Mouse (Mus musculus): Measurements from ENCODE around the gene Cyp1a1. TPM values are rescaled to one million over a fixed set of nuclear protein-coding genes. Genes with fewer than 3 reads are reported as not detected.

The Cyp1a1 gene
- polyA plus RNA-seq, 1 experiment from 2014 or later: 0.11 TPM

- WGBS: 89% methylated on average over 6 of the region's 6 CpGs
- H3K36me3 ChIP-seq: peaks cover 82% of the 10 kb centered on the region
- no peaks in the 10 kb centered on the region for H3K4me1 ChIP-seq
Measured at GRCm38 (mm10) chr9:57748137-57748536, 60.4 kb downstream of the Cyp1a1 start.

DNA sequence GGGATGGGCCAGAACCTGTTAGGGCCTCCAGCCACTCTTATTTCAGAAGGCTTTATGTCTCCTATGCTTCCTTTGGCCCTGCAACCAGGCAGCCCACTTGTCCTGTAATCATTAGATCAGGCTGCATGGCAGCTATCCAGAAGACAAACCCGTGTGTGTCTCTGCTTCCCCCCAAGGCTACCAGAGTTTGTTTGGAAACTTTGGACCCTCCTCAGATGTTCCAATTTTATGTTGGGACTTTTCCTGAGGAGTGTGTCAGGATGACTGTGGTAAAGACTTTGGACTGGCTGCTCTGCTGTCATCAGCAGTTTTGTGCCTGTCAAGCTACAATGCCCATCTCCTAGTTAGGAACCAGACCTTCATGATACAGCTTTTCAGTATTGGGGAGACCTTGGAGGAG lies 61.1 kb downstream of the Cyp1a1 start:
- peaks cover 87% of the 10 kb centered on the region for H3K36me3 ChIP-seq
- H3K4me3 ChIP-seq: no peak overlapping the region
- H3K9me3 ChIP-seq: no peaks in the 10 kb centered on the region
- H3K27me3 ChIP-seq: no peaks in the 10 kb centered on the region
- no peak overlapping the region for H3K4me2 ChIP-seq
- no peak overlapping the region for H3K9ac ChIP-seq
- ATAC-seq (ENCODE audit: borderline replicate concordance, extremely low read depth, low FRiP score, low TSS enrichment): no peak
- no peak overlapping the region for H3K27ac ChIP-seq
- WGBS: 36% methylated on average over 1 of the region's 1 CpGs
- H3K4me1 ChIP-seq: no peaks in the 10 kb centered on the region

More at GRCm38 (mm10) chr9:57748137-57748536, 60.4 kb downstream of the Cyp1a1 start:
- ATAC-seq (ENCODE audit: borderline replicate concordance, extremely low read depth, low FRiP score, low TSS enrichment): no peak
- no peak overlapping the region for H3K9ac ChIP-seq
- no peaks in the 10 kb centered on the region for H3K27me3 ChIP-seq
- H3K4me3 ChIP-seq: no peak overlapping the region
- no peak overlapping the region for H3K27ac ChIP-seq
- no peaks in the 10 kb centered on the region for H3K9me3 ChIP-seq
- H3K4me2 ChIP-seq: no peak overlapping the region

DNA sequence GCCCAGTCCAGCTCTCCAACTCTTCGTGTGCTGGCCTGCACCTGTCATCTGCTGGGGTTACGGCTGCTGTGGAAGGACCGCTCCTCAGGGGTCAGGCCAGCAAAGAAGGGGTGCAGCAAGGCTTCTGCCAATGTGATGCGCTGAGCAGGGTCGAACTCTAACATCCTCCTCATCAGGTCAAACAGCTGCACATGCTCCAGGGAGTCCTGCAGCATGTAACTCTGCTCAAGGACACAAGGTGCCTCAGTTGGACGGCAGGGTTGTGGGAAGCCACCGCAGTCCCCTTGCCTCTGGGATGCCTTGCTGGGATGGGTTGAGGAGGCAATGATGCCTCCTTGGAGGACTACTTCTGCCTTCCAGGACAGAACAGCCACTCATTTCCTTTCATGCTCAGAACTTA lies 63.2 kb downstream of the Cyp1a1 start:
- Histone ChIP-seq H3K9ac (no peak overlapping the region), H3K4me1 (no peaks in the 10 kb centered on the region), H3K9me3 (no peaks in the 10 kb centered on the region), H3K4me2 (no peak overlapping the region), H3K27ac (no peak overlapping the region), H3K27me3 (no peaks in the 10 kb centered on the region), H3K4me3 (no peak overlapping the region), H3K36me3 (peaks cover 98% of the 10 kb centered on the region)
- ATAC-seq (ENCODE audit: borderline replicate concordance, extremely low read depth, low FRiP score, low TSS enrichment): no peak
- WGBS: 81% methylated on average over 7 of the region's 7 CpGs

Other genes starting within 250 kb of the Cyp1a1 start
- 24.9 and 27.5 TPM in 2 replicates for gene Ppcdc, start 247.8 kb upstream of the Cyp1a1 start, polyA plus RNA-seq (2015; fragmentation: Nextera tagmentation; extraction: Ambion mirVana)
- 6.3 and 6.9 TPM in 2 replicates for gene Scamp5, start 219.9 kb upstream of the Cyp1a1 start, polyA plus RNA-seq (2015; fragmentation: Nextera tagmentation; extraction: Ambion mirVana)
- 2.2 and 2.9 TPM in 2 replicates for gene Rpp25, start 183.9 kb upstream of the Cyp1a1 start, polyA plus RNA-seq (2015; fragmentation: Nextera tagmentation; extraction: Ambion mirVana)
- gene Cox5a, start 166.7 kb upstream of the Cyp1a1 start, polyA plus RNA-seq (2015; fragmentation: Nextera tagmentation; extraction: Ambion mirVana): 516 and 522 TPM in 2 replicates
- 23.1 and 23.2 TPM in 2 replicates for gene Fam219b, start 150.4 kb upstream of the Cyp1a1 start, polyA plus RNA-seq (2015; fragmentation: Nextera tagmentation; extraction: Ambion mirVana)
- 39.8 and 46.3 TPM in 2 replicates for gene Mpi, start 135.2 kb upstream of the Cyp1a1 start, polyA plus RNA-seq (2015; fragmentation: Nextera tagmentation; extraction: Ambion mirVana)
- gene Scamp2, start 127.0 kb upstream of the Cyp1a1 start, polyA plus RNA-seq (2015; fragmentation: Nextera tagmentation; extraction: Ambion mirVana): 60.9 and 61.2 TPM in 2 replicates
- 11.6 and 16.0 TPM in 2 replicates for gene Ulk3, start 98.5 kb upstream of the Cyp1a1 start, polyA plus RNA-seq (2015; fragmentation: Nextera tagmentation; extraction: Ambion mirVana)
- not detected in 2 replicates for gene Cplx3, start 81.6 kb upstream of the Cyp1a1 start, polyA plus RNA-seq (2015; fragmentation: Nextera tagmentation; extraction: Ambion mirVana)
- gene Lman1l, start 67.2 kb upstream of the Cyp1a1 start, polyA plus RNA-seq (2015; fragmentation: Nextera tagmentation; extraction: Ambion mirVana): not detected in 2 replicates
- gene Csk, start 34.3 kb upstream of the Cyp1a1 start, polyA plus RNA-seq (2015; fragmentation: Nextera tagmentation; extraction: Ambion mirVana): 22.7 and 25.9 TPM in 2 replicates
- gene Cyp1a2, start 4.2 kb upstream of the Cyp1a1 start, polyA plus RNA-seq (2015; fragmentation: Nextera tagmentation; extraction: Ambion mirVana): not detected in 2 replicates
- gene Edc3, start 20.6 kb downstream of the Cyp1a1 start, polyA plus RNA-seq (2015; fragmentation: Nextera tagmentation; extraction: Ambion mirVana): 34.0 and 35.8 TPM in 2 replicates
- gene Clk3, start 77.9 kb downstream of the Cyp1a1 start, polyA plus RNA-seq (2015; fragmentation: Nextera tagmentation; extraction: Ambion mirVana): 79.5 and 85.5 TPM in 2 replicates
- gene Arid3b, start 148.9 kb downstream of the Cyp1a1 start, polyA plus RNA-seq (2015; fragmentation: Nextera tagmentation; extraction: Ambion mirVana): 4.5 and 4.8 TPM in 2 replicates
- gene Ubl7, start 223.1 kb downstream of the Cyp1a1 start, polyA plus RNA-seq (2015; fragmentation: Nextera tagmentation; extraction: Ambion mirVana): 105 and 112 TPM in 2 replicates